Mouse (Mus musculus): ENCODE data around the gene Spib.
A peak's percentile ranks its signal among the peaks of the same experiment; 100 is the strongest.

Gene Spib

GRCm38 (mm10) chr7:44531946-44532732 is at the start of gene Spib:
Spib (minus strand) TSS chr7:44532071.
- DNase-seq (ENCODE audit: low spot score in 2 of 2), result no peak

GRCm38 (mm10) chr7:44581637-44582036 is 49.8 kb upstream of the Spib start:
- DNase-seq (ENCODE audit: low spot score in 2 of 2), result no peak

DNA sequence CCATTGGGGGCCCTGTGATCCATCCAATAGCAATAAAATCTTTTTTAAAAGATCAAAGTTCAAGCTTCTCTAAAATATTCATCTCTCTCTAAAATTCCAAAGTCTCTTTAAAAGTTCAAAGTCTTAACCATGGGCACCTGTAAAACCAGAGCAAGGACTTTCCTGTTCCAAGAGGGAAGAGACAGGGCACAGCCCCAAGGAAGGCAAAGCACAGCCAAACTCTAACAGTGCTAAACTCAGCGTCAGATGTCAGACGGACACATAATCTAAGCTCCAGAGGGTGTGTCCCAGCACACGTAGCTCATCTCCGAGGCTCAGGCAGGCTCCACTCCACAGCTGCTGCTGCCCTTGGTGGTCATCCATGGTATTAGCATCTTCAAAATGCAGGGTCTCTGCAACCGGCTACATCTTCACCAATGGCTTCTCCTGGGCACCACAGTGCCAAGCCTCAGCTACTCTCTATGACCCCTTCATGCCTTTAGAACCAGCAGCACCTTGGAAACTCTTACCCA is 44.5 kb upstream of the Spib start:
- DNase-seq (ENCODE audit: low spot score in 2 of 2), result no peak

DNA sequence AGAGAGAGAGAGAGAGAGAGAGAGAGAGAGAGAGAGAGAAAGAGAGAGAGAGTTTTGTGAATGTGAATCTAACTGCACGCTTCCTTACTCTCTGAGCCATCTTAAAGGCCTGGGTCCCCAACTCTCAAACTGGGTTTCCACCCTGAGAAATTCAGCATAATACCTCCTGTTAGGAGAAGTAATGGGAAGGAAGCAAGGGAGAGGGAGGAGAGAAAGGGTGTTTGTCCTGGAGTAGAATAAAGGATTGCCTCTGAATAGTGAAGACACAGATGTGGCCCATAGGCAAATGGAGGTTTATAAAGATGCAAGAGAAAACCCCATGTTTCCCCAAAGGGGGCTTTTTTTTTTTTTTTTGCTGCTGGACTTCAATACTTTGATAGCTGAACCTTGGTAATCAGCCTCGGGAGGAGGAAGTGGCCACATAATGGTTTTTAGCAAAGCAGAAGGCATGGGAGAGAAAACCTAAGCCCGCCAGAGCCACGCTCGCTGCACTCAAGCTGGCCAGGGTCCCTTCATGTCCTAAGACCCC is 41.1 kb upstream of the Spib start:
- no peak for DNase-seq (ENCODE audit: low spot score in 2 of 2)

DNA sequence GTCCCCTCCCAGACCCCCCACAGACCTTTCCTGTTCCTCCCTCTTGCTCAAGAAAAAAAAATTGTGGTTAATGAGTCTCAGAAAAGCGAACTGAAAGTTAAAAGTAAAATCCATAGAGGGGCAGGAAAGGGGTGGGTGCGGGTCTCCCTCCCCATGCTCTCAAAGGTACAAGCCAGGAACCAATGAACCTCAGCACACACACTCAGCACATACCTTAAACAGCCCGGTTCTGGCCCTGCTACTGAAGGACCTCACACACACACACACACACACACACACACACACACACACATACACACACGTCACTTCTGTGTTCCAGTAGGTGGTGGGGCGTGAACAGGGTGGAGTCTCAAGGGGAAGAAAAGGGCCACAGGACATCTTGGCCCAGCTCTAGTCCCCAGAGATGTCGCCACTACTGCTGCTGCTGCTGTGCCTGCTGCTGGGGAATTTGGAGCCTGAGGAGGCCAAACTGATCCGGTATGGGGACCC is 40.4 kb upstream of the Spib start, which contains the start of gene Napsa:
TSS of gene Napsa (plus strand) at position 168 of the 489 bp plus-strand sequence.
- no peak for DNase-seq (ENCODE audit: low spot score in 2 of 2)

GRCm38 (mm10) chr7:44571811-44572210 is 39.9 kb upstream of the Spib start:
- DNase-seq (ENCODE audit: low spot score in 2 of 2), result no peak

GRCm38 (mm10) chr7:44570989-44571388 is 39.1 kb upstream of the Spib start:
- no peak for DNase-seq (ENCODE audit: low spot score in 2 of 2)

DNA sequence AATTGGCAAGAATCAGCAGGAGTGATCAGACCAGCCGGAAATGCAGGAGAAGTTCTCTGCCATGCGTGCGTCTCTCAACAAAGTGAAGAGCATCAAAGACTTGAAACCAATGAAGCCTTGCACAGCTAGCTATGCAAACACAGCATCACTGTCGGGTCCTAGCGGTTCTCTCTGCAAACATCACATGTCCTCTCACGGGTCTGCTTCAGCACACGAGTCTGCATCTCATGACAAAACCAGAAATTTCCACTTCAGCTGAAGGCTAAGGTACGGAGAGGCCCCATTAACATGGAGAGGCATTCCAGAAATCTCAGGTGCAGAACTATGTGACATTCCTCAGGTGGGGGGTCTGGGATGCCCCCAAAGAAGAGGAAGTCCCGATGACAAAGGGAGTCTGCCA is 36.9 kb upstream of the Spib start:
- DNase-seq (ENCODE audit: low spot score in 2 of 2), result no peak

GRCm38 (mm10) chr7:44565414-44565813 is 33.5 kb upstream of the Spib start:
- no peak for DNase-seq (ENCODE audit: low spot score in 2 of 2)

GRCm38 (mm10) chr7:44564486-44564885 is 32.6 kb upstream of the Spib start:
- DNase-seq (ENCODE audit: low spot score in 2 of 2), result no peak

DNA sequence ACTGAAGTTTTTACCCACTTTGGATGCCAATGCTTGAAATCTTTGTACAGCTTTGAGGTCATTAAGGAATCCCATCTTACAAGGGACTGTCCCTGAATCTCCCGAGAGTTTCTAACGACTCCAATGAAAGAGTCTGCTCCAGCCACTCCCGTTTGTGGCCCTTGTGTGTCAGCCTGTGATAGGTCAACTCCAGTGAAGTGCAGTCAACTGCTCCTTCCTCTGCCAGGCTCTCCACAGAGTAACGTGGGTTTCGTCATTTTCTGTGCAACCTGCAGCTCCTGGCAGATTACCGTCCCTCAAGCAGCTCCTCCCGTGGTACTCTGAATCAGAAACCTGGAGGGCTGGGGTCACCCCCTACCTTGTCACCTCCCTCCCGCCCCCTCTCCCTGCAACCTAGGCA is 31.4 kb upstream of the Spib start:
- no peak for DNase-seq (ENCODE audit: low spot score in 2 of 2)

DNA sequence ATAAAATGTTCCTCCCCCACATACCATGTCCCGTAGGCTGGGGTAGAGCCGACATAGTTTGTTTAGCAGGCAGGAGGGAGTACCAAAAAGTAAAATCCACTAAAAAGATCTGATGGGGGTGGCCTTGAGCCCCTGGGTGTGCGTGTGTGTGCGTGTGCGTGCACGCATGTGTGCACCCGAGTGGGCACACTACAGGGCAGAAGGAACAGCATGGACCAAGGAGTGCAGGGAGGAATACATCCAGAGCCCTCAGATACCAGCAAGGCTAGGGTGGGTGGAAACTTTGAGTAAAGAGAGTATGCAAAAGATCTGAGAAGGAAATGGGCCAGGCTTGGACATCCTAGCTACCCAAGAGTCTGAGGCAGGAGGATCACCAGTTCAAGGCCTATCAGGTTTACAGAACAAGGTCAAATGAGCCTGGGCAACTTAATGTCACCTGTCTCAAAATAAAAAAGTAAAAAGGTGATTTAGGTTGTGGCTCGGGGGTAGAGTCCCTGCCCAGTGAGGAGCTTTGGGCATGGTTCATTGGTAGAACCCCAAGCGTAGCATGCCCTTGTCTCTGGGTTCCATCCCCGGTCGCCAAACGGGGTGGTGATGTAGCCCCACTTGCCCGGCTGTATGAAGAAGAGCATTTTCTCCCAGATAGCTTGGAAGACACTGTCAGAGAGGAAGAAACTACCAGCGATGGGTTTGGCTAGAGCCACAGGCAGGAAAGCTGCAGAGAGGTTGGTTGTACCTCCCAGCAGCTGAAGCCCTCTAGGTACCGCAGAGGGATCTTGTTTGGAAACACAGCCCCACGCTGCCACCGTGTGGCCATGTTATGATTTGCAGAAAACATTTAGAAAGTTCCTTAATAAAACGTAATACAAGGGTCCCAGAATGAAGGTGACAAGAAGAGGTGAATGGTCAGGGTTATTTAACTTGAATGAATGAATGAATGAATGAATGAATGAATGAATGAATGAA is 28.8 kb upstream of the Spib start:
- DNase-seq (ENCODE audit: low spot score in 2 of 2), result peak in 1 of 2 experiments; percentile 69

- DNase-seq (ENCODE audit: low spot score in 2 of 2), result no peak
Measured at GRCm38 (mm10) chr7:44557629-44558028, 25.8 kb upstream of the Spib start.

- peak; percentile 94 to 96 for DNase-seq (ENCODE audit: low spot score in 2 of 2)
Measured at GRCm38 (mm10) chr7:44553826-44554225, 22.0 kb upstream of the Spib start, which contains the start of gene Nr1h2. Nr1h2 (minus strand) TSS chr7:44553951.

- peak in 1 of 2 experiments; percentile 50 for DNase-seq (ENCODE audit: low spot score in 2 of 2)
Measured at GRCm38 (mm10) chr7:44553196-44553764, 21.4 kb upstream of the Spib start.

- DNase-seq (ENCODE audit: low spot score in 2 of 2), result no peak
Measured at GRCm38 (mm10) chr7:44552141-44552908, 20.5 kb upstream of the Spib start.

GRCm38 (mm10) chr7:44551731-44552130 is 19.9 kb upstream of the Spib start:
- no peak for DNase-seq (ENCODE audit: low spot score in 2 of 2)

DNA sequence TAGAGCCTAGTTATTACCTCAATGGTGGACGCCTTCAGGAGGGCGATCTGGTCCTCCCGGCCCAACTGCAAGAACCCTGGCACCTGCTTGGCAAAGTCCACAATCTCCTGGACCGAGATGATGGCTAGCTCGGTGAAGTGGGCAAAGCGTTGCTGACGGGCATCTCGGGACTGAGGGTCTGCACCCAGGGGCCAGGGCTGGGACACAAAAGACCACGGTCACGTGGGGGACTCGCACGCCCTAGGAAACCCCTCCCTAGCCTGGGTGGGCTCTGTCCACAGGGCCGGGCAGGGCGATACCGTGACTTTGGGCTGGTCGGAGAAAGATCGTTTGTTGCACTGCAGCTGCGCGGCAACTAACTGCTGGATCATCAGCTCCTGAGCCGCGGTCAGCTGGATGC is 19.4 kb upstream of the Spib start:
- no peak for DNase-seq (ENCODE audit: low spot score in 2 of 2)

GRCm38 (mm10) chr7:44550409-44550678 is 18.5 kb upstream of the Spib start:
- DNase-seq (ENCODE audit: low spot score in 2 of 2), result no peak

- no peak for DNase-seq (ENCODE audit: low spot score in 2 of 2)
Measured at GRCm38 (mm10) chr7:44549621-44550408, 17.9 kb upstream of the Spib start.

All from heart, adult 9 months (tissue).